Mouse (Mus musculus) spleen, adult 10 weeks (tissue): ENCODE results near the gene M6pr. TPM values are rescaled to one million over a fixed set of nuclear protein-coding genes. Genes with fewer than 3 reads are reported as not detected.

Source experiments
- polyA plus RNA-seq: library from polyadenylated mRNA; stranded (reverse); fragments of 350-450 nt; fragmentation: Illumina TruSeq; extraction: RNeasy Lipid Tissue Mini Kit (QIAGEN cat#74804); gene quantifications from one replicate; pipeline ENCODE4 v1.2.3, GENCODE M21; 2015; ENCODE audit warnings: low replicate concordance; ENCODE audit not compliant: insufficient read depth

The M6pr gene
- polyA plus RNA-seq = 294 TPM

DNA sequence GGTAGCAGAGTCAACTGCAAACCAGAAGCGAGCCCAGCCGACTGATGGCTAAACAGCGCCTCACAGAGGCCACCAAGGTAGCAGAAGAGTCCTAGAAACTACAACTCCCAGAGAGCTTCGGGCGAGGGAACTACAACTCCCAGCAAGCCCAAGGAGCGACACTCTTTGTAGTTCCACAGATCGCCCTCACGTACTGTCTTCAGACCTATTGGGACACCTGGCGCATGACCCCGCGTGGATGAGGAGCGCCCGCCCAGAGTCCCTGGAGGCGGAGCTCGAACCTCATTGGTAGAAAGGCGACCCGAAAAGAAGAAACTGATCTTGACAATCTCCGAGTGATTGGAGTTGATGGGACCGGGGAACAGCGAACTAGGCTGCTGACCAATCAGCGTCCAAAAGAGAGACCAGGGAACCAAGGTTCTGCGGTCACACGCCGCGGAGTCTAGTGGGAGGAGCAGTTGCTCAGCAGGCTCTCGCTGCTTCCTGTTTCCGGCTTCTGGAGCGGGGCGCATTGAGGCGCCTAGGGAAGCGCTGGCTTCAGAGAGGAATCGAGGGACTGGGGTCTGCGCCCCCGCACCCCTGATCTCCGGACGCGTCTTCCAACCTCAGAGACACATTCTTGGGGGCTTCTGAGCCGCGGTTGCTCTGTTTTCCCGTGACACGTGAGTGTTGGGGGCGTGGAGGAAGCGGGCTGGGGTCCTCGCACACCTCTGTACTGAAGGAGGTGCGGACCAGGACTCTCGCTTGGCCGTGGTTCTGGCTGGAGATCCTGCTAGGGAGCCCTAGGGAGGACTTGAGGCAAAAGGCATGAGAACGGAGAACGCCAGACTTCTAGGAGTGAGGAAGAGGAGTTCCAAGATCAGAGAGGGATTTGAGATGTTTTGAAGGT, at the start of gene M6pr:
M6pr (plus strand) TSS at position 216 of the 889 bp plus-strand sequence.

DNA sequence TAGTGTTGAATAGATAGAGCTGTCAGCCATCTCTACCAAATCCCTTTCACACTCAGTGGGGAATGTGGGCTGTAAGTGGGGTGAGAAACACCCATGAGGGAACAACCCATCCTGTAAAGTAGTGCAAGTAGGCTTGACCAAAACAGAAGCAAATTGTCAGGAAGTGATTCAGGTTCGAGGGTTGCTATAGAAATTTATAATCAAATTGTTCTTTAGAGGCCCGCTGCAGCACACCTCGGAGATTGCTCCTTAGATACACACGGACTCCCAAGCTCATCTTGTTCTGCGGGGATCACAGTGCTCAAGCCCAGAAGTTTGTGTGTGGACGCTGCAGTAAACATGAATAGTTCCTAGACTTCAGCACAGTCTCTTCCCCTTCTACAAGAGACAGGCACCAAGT, 25.7 kb upstream of the M6pr start, which contains the start of gene Klrg1:
Klrg1 (minus strand) TSS at position 101 of the 400 bp plus-strand sequence.

DNA sequence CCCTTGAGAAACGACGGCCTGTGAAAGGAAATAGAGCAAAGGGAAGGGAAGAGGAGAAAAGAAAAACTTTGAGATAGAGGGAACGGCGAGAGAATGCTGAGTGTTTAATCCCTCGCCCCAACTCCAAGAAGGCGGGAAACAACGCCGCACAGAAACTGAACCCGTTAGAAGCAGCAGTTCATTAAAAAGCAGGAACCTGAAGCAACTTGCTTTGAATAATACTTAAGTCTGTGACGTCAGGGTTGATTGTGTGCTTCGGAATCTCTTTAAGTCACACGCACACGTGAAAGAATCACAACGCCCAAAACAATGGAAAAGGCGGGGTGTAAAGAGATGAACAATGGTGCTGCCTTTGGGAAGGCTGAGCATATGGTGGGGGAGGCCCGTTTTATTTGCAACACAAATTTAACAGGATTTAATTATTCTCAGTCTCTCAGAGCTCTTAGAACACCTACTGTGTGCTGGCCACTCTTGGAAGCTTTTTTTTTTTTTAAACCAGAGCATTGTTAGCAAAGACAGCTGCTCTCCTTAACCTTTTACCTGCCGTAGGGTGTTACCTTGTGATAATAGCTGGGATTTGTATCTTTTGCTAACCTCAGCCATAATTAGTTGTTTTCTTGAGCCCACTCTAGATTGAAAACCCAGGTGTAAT, 32.0 kb downstream of the M6pr start, which contains the start of gene Phc1:
Phc1 (minus strand) TSS at position 213 of the 652 bp plus-strand sequence.

Other genes with a start within 250 kb of the M6pr start
- gene Klrg1, start 25.8 kb upstream of the M6pr start, polyA plus RNA-seq = 4.2 TPM
- 13.2 TPM for gene Phc1, start 31.8 kb downstream of the M6pr start, polyA plus RNA-seq
- 0.50 TPM for gene Rimklb, start 190.0 kb downstream of the M6pr start, polyA plus RNA-seq
- gene Mfap5, start 197.1 kb downstream of the M6pr start, polyA plus RNA-seq = 10.8 TPM
- gene Aicda, start 245.1 kb downstream of the M6pr start, polyA plus RNA-seq = 2.0 TPM